Mouse (Mus musculus) lung, adult 2 months (tissue): Measurements from ENCODE around the gene Nr5a2. TPM values are rescaled to one million over a fixed set of nuclear protein-coding genes. Genes with fewer than 3 reads are reported as not detected.

Experiments used
- DNase-seq: peaks from one replicate; pipeline ENCODE4 v3.0.0; 2022
- H3K4me1 ChIP-seq: fragments of 200-500 bp; 2 replicates; pipeline ENCODE4 v1.6.1; 2011; ENCODE audit warnings: low read length; ENCODE audit not compliant: control insufficient read depth, insufficient read depth
- H3K4me3 ChIP-seq: fragments of 200-500 bp; replicated peaks from 2 replicates; pipeline ENCODE3; 2011; ENCODE audit warnings: low read depth, mild to moderate bottlenecking, control low read depth, low read length; ENCODE audit errors: extremely low read depth
- CTCF ChIP-seq: fragments of 200-500 bp; IDR thresholded peaks from 2 replicates; pipeline ENCODE4 v1.5.1; 2011; ENCODE audit warnings: mild to moderate bottlenecking, low read length, control low read depth; ENCODE audit not compliant: insufficient read depth
- POLR2A ChIP-seq: fragments of 200-500 bp; IDR thresholded peaks from 2 replicates; pipeline ENCODE4 v1.6.1; 2011; ENCODE audit warnings: low read depth, mild to moderate bottlenecking, control low read depth, low read length, borderline replicate concordance; ENCODE audit errors: extremely low read depth
- WGBS: fragments of 180-500 bp; shearing (Covaris S2); methylation state at CpG from one replicate; pipeline ENCODE4 v1.1.7; 2018; 5-methylcytosine and 5-hydroxymethylcytosine counted together
- polyA plus RNA-seq: library from polyadenylated mRNA; depleted of rRNA; stranded (reverse); fragments of >200 nt; gene quantifications from 2 replicates; pipeline ENCODE4 v1.2.3, GENCODE M21; 2012

Gene Nr5a2
- polyA plus RNA-seq, 1 experiment: 0.19 TPM

DNA sequence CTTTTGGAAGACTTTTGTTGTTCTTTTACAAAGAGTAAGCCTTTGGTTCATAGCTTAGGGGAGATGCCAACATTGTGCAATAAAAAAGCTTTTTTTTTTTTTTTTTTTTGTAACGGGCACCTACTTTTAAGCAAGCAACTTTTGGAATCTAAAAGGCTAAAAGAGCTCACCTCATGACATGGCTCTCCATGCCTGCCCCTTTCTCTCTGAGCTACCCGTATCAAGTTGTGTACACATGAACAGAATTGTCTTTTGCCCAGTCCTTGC lies 48.7 kb downstream of the Nr5a2 start:
- Histone ChIP-seq H3K4me1 (no peaks in the 10 kb centered on the region; the same call in 1 of the 2 replicates), H3K4me3 (no peak overlapping the region)
- no peak for TF ChIP-seq POLR2A
- no peak for TF ChIP-seq CTCF
- 50% methylated on average over 2 of the region's 2 CpGs for WGBS
- no peak for DNase-seq

DNA sequence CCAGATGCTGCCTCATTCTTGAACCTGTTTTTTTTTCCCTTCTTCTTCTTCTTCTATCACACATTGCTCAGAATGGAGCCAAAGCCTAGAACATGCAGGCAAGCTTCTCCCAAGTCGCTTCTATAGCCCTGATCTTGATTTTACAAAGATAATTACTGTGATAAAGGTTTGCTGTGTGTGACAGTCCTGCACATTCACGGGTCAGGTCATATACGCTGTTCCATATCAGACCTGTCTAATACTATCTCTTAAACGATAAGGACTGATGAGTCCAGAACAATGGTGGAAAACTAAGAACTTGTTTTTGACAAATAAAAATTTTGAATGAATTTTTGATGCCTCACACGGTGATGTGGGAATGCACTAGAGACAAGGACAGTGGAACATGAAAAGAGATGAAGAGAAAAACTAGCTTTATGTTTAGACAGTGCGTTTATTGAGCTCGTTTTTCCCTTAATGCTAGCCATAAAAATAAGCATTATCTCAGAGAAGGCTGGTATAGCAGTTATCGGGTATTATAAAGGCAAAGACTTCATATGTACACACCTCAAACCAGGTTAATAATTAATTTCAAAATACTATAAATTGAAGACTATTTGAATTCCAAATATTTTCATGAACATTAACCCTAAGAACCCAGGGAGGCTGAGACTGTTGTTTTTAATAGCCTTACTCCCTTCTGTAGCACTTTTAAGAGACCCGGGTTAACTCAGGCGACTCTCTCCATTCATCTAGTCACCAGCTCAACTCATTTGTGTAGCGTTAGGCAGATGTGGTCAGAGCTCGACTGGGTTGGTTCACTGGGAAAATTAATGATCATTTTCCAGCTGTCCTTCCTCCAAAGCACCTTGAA lies 49.3 kb downstream of the Nr5a2 start:
- no peak overlapping the region for H3K4me3 ChIP-seq
- H3K4me1 ChIP-seq: no peaks in the 10 kb centered on the region; the same call in 1 of the 2 replicates
- no peak for TF ChIP-seq POLR2A
- no peak for TF ChIP-seq CTCF
- DNase-seq: no peak
- 73% methylated on average over 12 of the region's 12 CpGs for WGBS

DNA sequence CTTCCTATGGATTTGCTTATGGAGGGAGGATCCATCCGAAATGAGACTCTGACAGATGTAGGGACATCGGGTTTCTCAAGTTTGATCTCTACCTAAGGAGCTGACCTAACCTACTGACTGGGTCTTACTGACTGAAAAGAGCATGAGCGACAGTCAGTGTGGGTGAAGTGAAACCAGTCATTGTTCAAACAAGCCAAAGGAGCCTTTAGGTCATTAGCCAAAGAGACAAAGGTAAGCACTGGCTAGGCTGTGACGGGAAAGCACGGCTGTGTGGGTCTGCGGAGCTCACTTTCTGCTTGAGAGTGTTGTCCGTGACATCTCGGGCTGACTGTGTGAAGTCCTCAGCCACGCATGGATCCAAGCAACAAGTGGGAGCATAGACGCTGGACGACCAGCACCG lies 50.1 kb downstream of the Nr5a2 start:
- no peak for DNase-seq
- TF ChIP-seq CTCF (no peak), POLR2A (no peak)
- WGBS: 72% methylated on average over 12 of the region's 12 CpGs
- Histone ChIP-seq H3K4me1 (no peaks in the 10 kb centered on the region), H3K4me3 (no peak overlapping the region)

DNA sequence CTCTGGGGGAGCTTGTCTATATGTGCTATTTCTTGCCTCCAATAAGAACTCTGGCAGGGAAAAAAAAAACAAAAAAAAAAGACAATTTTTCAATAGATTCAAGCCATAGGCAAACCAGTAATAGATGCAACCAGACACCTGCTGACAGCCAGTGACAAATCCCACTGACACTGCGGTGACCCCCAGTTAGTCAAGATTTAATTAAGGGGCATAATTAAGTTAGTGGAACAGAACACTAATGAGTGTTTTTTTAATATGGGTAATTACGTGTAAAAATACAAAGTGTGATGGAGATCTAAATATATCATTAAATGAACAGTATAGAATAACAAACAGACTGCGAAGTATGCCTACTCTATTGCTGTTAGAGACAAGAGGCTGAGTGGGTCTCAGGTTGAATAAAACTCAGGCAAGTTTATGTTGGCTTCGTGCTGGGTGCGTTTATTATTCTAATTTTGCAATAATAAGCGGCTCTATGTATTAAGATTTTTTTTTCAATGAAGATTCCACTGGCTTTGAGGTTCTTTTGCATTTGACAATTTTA lies 50.7 kb downstream of the Nr5a2 start:
- 90% methylated on average over 6 of the region's 6 CpGs for WGBS
- TF ChIP-seq CTCF (no peak), POLR2A (no peak)
- DNase-seq: no peak
- no peaks in the 10 kb centered on the region for H3K4me1 ChIP-seq
- H3K4me3 ChIP-seq: no peak overlapping the region

DNA sequence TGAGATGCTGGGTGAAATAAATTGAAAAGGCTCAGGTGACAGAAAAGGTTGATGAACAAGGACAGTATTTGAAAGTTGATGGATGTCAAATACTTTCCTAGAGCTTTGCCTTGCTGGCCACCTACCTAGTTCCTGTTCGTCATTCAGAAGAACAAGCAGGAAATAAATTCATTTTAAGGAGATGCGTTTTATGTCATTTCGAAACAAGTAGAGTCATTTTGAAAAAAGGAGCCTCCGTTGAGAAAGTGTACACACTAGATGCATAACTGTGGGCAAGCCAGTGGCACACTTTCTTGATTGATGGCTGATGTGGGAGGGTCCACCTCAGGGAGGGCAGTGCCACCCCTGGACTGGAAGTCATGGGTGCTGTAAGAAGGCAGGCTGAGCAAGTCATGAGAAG lies 62.1 kb downstream of the Nr5a2 start:
- no peaks in the 10 kb centered on the region; the same call in 1 of the 2 replicates for H3K4me1 ChIP-seq
- no peak for DNase-seq
- TF ChIP-seq POLR2A (no peak), CTCF (no peak)
- no peak overlapping the region for H3K4me3 ChIP-seq
- 78% methylated on average over 4 of the region's 4 CpGs for WGBS

DNA sequence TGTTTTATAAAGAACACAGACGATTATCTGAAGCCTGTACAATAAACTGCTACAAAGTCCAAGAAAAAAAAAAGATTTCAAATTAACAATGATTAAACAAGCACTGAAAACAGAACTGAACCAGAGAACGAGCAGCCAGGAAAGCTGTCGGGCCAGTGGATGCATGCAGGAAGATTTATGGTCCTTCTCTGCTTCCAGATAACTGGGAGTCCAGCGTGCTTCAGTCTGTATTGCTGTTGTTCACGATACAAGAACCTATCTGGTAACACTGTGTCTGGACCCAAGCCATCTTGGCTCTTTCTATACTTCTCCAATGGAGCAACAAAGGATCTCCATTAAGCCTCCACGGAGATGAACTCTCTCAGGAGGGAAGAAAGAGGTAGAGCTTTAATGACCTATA lies 63.9 kb downstream of the Nr5a2 start:
- H3K4me1 ChIP-seq: no peaks in the 10 kb centered on the region; the same call in 1 of the 2 replicates
- no peak overlapping the region for H3K4me3 ChIP-seq
- no peak for DNase-seq
- 51% methylated on average over 6 of the region's 6 CpGs for WGBS
- no peak for TF ChIP-seq CTCF
- no peak for TF ChIP-seq POLR2A

DNA sequence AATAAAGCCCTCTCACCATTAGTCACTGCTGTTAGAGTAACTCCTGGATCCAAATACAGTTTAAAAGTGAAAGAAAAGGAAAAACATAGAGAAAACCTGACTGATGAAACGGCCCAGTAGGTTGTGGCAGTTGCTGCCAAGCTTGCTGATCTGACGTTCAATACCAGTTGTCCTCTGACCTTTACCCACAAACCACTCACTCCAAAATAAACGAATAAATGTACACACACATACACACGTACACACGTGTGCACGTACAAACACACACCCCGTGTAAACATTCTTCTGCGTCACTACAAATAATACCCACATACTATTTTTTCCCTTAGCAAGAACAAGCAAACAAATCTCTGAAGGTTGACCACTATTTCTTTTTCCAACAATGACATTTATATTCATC lies 64.4 kb downstream of the Nr5a2 start:
- DNase-seq: no peak
- TF ChIP-seq CTCF (no peak), POLR2A (no peak)
- no peaks in the 10 kb centered on the region; the same call in 1 of the 2 replicates for H3K4me1 ChIP-seq
- H3K4me3 ChIP-seq: no peak overlapping the region
- WGBS: 78% methylated on average over 8 of the region's 8 CpGs

DNA sequence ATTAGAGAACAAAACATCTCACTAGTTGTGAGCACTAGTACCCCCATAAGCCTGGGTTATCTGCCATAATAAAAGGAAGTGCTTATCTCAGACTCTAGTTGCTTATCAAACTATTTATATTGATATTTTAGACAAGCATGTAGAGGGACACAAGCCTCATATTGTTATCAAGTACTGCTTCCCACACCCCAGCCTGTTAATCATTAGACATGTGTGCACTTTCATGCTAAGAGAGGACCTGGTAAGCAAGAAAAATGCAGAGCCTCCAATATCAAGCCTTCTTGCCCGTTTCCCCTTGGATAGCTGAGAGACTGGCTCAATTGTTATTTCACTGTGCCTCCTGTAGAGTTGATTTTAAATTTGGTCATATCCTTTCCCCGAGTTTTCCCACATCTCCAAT lies 65.5 kb downstream of the Nr5a2 start:
- 48% methylated on average over 2 of the region's 2 CpGs for WGBS
- DNase-seq: no peak
- Histone ChIP-seq H3K4me3 (no peak overlapping the region), H3K4me1 (no peaks in the 10 kb centered on the region; the same call in 1 of the 2 replicates)
- no peak for TF ChIP-seq CTCF
- no peak for TF ChIP-seq POLR2A

DNA sequence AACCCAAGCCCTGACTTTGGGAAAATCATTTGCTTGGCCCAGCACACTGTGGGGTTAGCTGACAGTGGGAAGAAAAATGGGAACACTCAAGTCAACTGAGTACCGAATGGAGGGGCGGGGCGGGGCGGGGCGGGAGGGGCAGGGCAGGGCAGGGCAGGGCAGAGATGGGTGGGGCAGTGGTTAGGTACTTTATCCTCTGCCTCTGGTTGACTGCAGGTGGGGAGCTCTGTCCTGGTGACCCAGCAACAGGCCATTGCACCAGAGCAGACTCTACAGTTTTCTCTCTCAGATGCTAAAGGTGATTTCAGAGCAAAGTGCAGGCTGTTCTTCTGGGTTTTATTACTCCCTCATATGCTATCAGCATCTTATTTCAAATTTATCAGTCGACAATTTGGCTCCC lies 67.1 kb downstream of the Nr5a2 start:
- WGBS: 90% methylated on average over 6 of the region's 6 CpGs
- DNase-seq: no peak
- Histone ChIP-seq H3K4me3 (no peak overlapping the region), H3K4me1 (no peaks in the 10 kb centered on the region)
- TF ChIP-seq POLR2A (no peak), CTCF (no peak)

DNA sequence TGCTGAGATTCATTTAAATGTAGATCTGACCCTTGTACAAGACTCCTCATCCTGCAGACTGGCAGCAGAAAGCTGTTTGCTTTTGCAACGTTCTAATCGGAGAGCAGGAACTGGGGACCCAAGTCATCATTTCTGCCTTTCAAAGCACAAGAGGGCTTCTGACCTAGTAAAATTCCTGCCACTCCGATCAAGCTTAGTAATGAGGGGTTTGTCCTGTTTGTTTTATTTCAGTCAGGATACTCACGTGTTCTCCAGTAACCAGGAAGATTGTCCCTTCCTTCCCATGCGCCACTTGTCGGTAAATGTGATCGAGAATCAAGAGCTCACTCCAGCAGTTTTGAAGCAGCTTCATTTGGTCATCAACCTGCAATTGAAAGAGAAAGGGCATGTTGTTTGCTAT lies 69.8 kb downstream of the Nr5a2 start:
- DNase-seq: no peak
- 36% methylated on average over 7 of the region's 7 CpGs for WGBS
- Histone ChIP-seq H3K4me3 (no peak overlapping the region), H3K4me1 (no peaks in the 10 kb centered on the region)
- TF ChIP-seq CTCF: no peak
- no peak for TF ChIP-seq POLR2A
